Mouse (Mus musculus) hindbrain, embryonic 15.5 days (tissue): ENCODE data around the gene Top1. TPM values are rescaled to one million over a fixed set of nuclear protein-coding genes. Genes with fewer than 3 reads are reported as not detected.
A peak's percentile ranks its signal among the peaks of the same experiment; 100 is the strongest.
"Not testable (repeated sequence)": the region's sequence is repeated elsewhere in the genome, so short reads cannot be mapped to it uniquely, and the experiment has no call there.

ENCODE experiments used
- ATAC-seq: fragments of 200-750 bp; cut with Nextera tagmentation; 2 replicates; pipeline ENCODE4 v1.8.0; 2017; ENCODE audit warnings: low read depth, moderate number of reproducible peaks, moderate TSS enrichment; ENCODE audit not compliant: low FRiP score
- H3K27ac ChIP-seq: fragments of 300-500 bp; sonication (generic); replicated peaks from 2 replicates; pipeline ENCODE4 v1.5.1; 2015; ENCODE audit warnings: mild to moderate bottlenecking, inconsistent platforms
- H3K27me3 ChIP-seq: fragments of 300-500 bp; sonication (generic); 2 replicates; pipeline ENCODE4 v1.6.1; 2015; ENCODE audit warnings: control low read depth, inconsistent platforms
- H3K36me3 ChIP-seq: fragments of 300-500 bp; sonication (generic); 2 replicates; pipeline ENCODE4 v1.6.1; 2015; ENCODE audit warnings: control low read depth, inconsistent platforms
- H3K4me1 ChIP-seq: fragments of 300-500 bp; sonication (generic); replicated peaks from 2 replicates; pipeline ENCODE4 v1.6.1; 2015; ENCODE audit warnings: control low read depth, inconsistent platforms
- H3K4me2 ChIP-seq: fragments of 300-500 bp; sonication (generic); 2 replicates; pipeline ENCODE4 v1.6.1; 2015; ENCODE audit warnings: moderate library complexity, mild to moderate bottlenecking, inconsistent platforms
- H3K4me3 ChIP-seq: fragments of 300-500 bp; sonication (generic); 2 replicates; pipeline ENCODE4 v1.5.1; 2015; ENCODE audit warnings: mild to moderate bottlenecking, inconsistent platforms
- H3K9ac ChIP-seq: fragments of 300-500 bp; sonication (generic); 2 replicates; pipeline ENCODE4 v1.6.1; 2015; ENCODE audit warnings: inconsistent platforms
- H3K9me3 ChIP-seq: fragments of 300-500 bp; sonication (generic); 2 replicates; pipeline ENCODE4 v1.6.1; 2016; ENCODE audit warnings: control low read depth, inconsistent platforms
- WGBS: fragments of 180-500 bp; shearing (Covaris S2); methylation state at CpG from one replicate; pipeline ENCODE4 v1.1.7; 2015; 5-methylcytosine and 5-hydroxymethylcytosine counted together
- polyA plus RNA-seq: library from polyadenylated mRNA; unstranded; fragments of >200 nt; fragmentation: Nextera tagmentation; extraction: Ambion mirVana; gene quantifications from 2 replicates; pipeline ENCODE4 v1.2.1, GENCODE M21; 2015

Gene Top1
- polyA plus RNA-seq, 1 experiment from 2014 or later: 66.2 TPM

GRCm38 (mm10) chr2:160646144-160646844 is 606 bp downstream of the Top1 start:
- WGBS: under 1% methylated on average over 72 of the region's 76 CpGs
- H3K4me3 ChIP-seq: peak overlapping the region; percentile 71

GRCm38 (mm10) chr2:160646845-160647178 is 1.1 kb downstream of the Top1 start:
- Histone ChIP-seq H3K9ac (peak overlapping the region; percentile 94), H3K9me3 (no peaks in the 10 kb centered on the region), H3K27me3 (no peaks in the 10 kb centered on the region), H3K4me2 (peak overlapping the region; percentile 68), H3K4me3 (peak overlapping the region; percentile 71), H3K4me1 (peaks cover 30% of the 10 kb centered on the region), H3K27ac (peak overlapping the region; percentile 99), H3K36me3 (no peaks in the 10 kb centered on the region)
- 0% methylated on average over 17 of the region's 17 CpGs for WGBS
- no peak for ATAC-seq

More at GRCm38 (mm10) chr2:160646144-160646844, 606 bp downstream of the Top1 start:
- Histone ChIP-seq H3K9ac (peak overlapping the region; percentile 94), H3K36me3 (no peaks in the 10 kb centered on the region), H3K9me3 (no peaks in the 10 kb centered on the region), H3K4me1 (peaks cover 29% of the 10 kb centered on the region), H3K4me2 (peak overlapping the region; percentile 68), H3K27me3 (no peaks in the 10 kb centered on the region), H3K27ac (peak overlapping the region; percentile 99)
- peak; percentile 4; the same call in 1 of the 2 replicates for ATAC-seq

GRCm38 (mm10) chr2:160648097-160648496 is 2.4 kb downstream of the Top1 start:
- Histone ChIP-seq H3K36me3 (no peaks in the 10 kb centered on the region), H3K9me3 (no peaks in the 10 kb centered on the region), H3K27ac (no peak overlapping the region), H3K9ac (0 out of 2 replicates have a peak overlapping the region, but pooled peaks have one; percentile 14), H3K4me3 (peak overlapping the region; percentile 71), H3K4me2 (peak overlapping the region; percentile 68), H3K27me3 (no peaks in the 10 kb centered on the region), H3K4me1 (peaks cover 34% of the 10 kb centered on the region)
- ATAC-seq: no peak
- WGBS: 23% methylated on average over 2 of the region's 2 CpGs

GRCm38 (mm10) chr2:160649072-160649471 is 3.4 kb downstream of the Top1 start:
- peak overlapping the region; percentile 68 for H3K4me2 ChIP-seq
- ATAC-seq: no peak
- H3K36me3 ChIP-seq: no peaks in the 10 kb centered on the region
- H3K4me3 ChIP-seq: peak overlapping the region; percentile 71
- H3K27me3 ChIP-seq: no peaks in the 10 kb centered on the region
- peaks cover 35% of the 10 kb centered on the region for H3K4me1 ChIP-seq
- 0 out of 2 replicates have a peak overlapping the region, but pooled peaks have one; percentile 22 for H3K9ac ChIP-seq
- H3K27ac ChIP-seq: no peak overlapping the region
- no peaks in the 10 kb centered on the region for H3K9me3 ChIP-seq
- 76% methylated on average over 2 of the region's 2 CpGs for WGBS

- no peaks in the 10 kb centered on the region for H3K9me3 ChIP-seq
- ATAC-seq: no peak
- H3K9ac ChIP-seq: no peak overlapping the region
- H3K27me3 ChIP-seq: no peaks in the 10 kb centered on the region
- WGBS: 77% methylated on average over 2 of the region's 2 CpGs
- H3K27ac ChIP-seq: no peak overlapping the region
- no peak overlapping the region for H3K4me3 ChIP-seq
- H3K4me1 ChIP-seq: peaks cover 35% of the 10 kb centered on the region
- 0 out of 2 replicates have a peak, but pooled peaks cover 3% of the 10 kb centered on the region for H3K36me3 ChIP-seq
- no peak overlapping the region for H3K4me2 ChIP-seq
These were observed 5.5 kb downstream of the Top1 start for GRCm38 (mm10) chr2:160651165-160651564.

- no peak for ATAC-seq
- Histone ChIP-seq H3K4me3 (no peak overlapping the region), H3K27ac (no peak overlapping the region), H3K9ac (no peak overlapping the region), H3K9me3 (no peaks in the 10 kb centered on the region), H3K4me1 (peaks cover 25% of the 10 kb centered on the region), H3K4me2 (no peak overlapping the region), H3K27me3 (no peaks in the 10 kb centered on the region), H3K36me3 (0 out of 2 replicates have a peak, but pooled peaks cover 3% of the 10 kb centered on the region)
- 82% methylated on average over 2 of the region's 2 CpGs for WGBS
These were observed 7.5 kb downstream of the Top1 start for GRCm38 (mm10) chr2:160653218-160653617.

- 0 out of 2 replicates have a peak, but pooled peaks cover 3% of the 10 kb centered on the region for H3K36me3 ChIP-seq
- no peak overlapping the region for H3K9ac ChIP-seq
- ATAC-seq: no peak
- H3K4me2 ChIP-seq: no peak overlapping the region
- H3K4me3 ChIP-seq: no peak overlapping the region
- H3K27me3 ChIP-seq: no peaks in the 10 kb centered on the region
- H3K9me3 ChIP-seq: no peaks in the 10 kb centered on the region
- H3K27ac ChIP-seq: no peak overlapping the region
- WGBS: 92% methylated on average over 1 of the region's 1 CpGs
- H3K4me1 ChIP-seq: peaks cover 9% of the 10 kb centered on the region
These were observed 9.9 kb downstream of the Top1 start for GRCm38 (mm10) chr2:160655561-160655960.

GRCm38 (mm10) chr2:160656234-160656633 is 10.5 kb downstream of the Top1 start:
- no peak overlapping the region for H3K4me2 ChIP-seq
- H3K4me3 ChIP-seq: no peak overlapping the region

GRCm38 (mm10) chr2:160657801-160658442 is 12.2 kb downstream of the Top1 start:
- no peaks in the 10 kb centered on the region for H3K27me3 ChIP-seq
- no peak for ATAC-seq
- peaks cover 2% of the 10 kb centered on the region; the same call in 1 of the 2 replicates for H3K4me1 ChIP-seq
- H3K4me2 ChIP-seq: no peak overlapping the region
- H3K9ac ChIP-seq: no peak overlapping the region
- no peaks in the 10 kb centered on the region for H3K9me3 ChIP-seq
- no peak overlapping the region for H3K4me3 ChIP-seq
- WGBS: 93% methylated on average over 13 of the region's 13 CpGs
- H3K36me3 ChIP-seq: 0 out of 2 replicates have a peak, but pooled peaks cover 3% of the 10 kb centered on the region
- H3K27ac ChIP-seq: no peak overlapping the region

More at GRCm38 (mm10) chr2:160656234-160656633, 10.5 kb downstream of the Top1 start:
- 0 out of 2 replicates have a peak, but pooled peaks cover 3% of the 10 kb centered on the region for H3K36me3 ChIP-seq
- 83% methylated on average over 1 of the region's 1 CpGs for WGBS
- no peak for ATAC-seq
- H3K27ac ChIP-seq: no peak overlapping the region
- H3K9me3 ChIP-seq: no peaks in the 10 kb centered on the region
- H3K4me1 ChIP-seq: peaks cover 7% of the 10 kb centered on the region
- H3K27me3 ChIP-seq: no peaks in the 10 kb centered on the region
- H3K9ac ChIP-seq: no peak overlapping the region

GRCm38 (mm10) chr2:160658811-160659210 is 13.1 kb downstream of the Top1 start:
- no peak overlapping the region for H3K27ac ChIP-seq
- no peaks in the 10 kb centered on the region for H3K4me1 ChIP-seq
- no peaks in the 10 kb centered on the region for H3K9me3 ChIP-seq
- no peak overlapping the region for H3K4me3 ChIP-seq
- H3K4me2 ChIP-seq: no peak overlapping the region
- no peak overlapping the region for H3K9ac ChIP-seq
- no peaks in the 10 kb centered on the region for H3K27me3 ChIP-seq
- 0 out of 2 replicates have a peak, but pooled peaks cover 3% of the 10 kb centered on the region for H3K36me3 ChIP-seq
- ATAC-seq: no peak

- Histone ChIP-seq H3K9ac (no peak overlapping the region), H3K27ac (no peak overlapping the region), H3K27me3 (no peaks in the 10 kb centered on the region), H3K9me3 (no peaks in the 10 kb centered on the region), H3K4me2 (no peak overlapping the region), H3K4me3 (no peak overlapping the region), H3K36me3 (no peaks in the 10 kb centered on the region), H3K4me1 (0 out of 2 replicates have a peak, but pooled peaks cover 5% of the 10 kb centered on the region)
- ATAC-seq: no peak
These were observed 18.7 kb downstream of the Top1 start for GRCm38 (mm10) chr2:160664421-160664820.

- H3K27me3 ChIP-seq, H3K4me3 ChIP-seq, H3K36me3 ChIP-seq, ATAC-seq, H3K4me1 ChIP-seq, H3K9me3 ChIP-seq, H3K9ac ChIP-seq, H3K4me2 ChIP-seq, H3K27ac ChIP-seq: not testable (repeated sequence)
- WGBS: 100% methylated on average over 2 of the region's 2 CpGs
These were observed 19.3 kb downstream of the Top1 start for GRCm38 (mm10) chr2:160664986-160665385.
